Mouse (Mus musculus) CH12.LX (cell line): ENCODE results near the gene Olfr49. TPM values are rescaled to one million over a fixed set of nuclear protein-coding genes. Genes with fewer than 3 reads are reported as not detected.

Source experiments
- DNase-seq: peaks from one replicate; pipeline ENCODE4 v3.0.0-alpha.2; 2013; ENCODE audit errors: extremely low read depth
- H3K27ac ChIP-seq: 2 replicates; pipeline ENCODE4 v1.5.1; 2012; ENCODE audit warnings: low read depth, mild to moderate bottlenecking, control low read depth, moderate library complexity; ENCODE audit not compliant: insufficient read depth
- H3K27me3 ChIP-seq: replicated peaks from 2 replicates; pipeline ENCODE3; 2012; ENCODE audit warnings: inconsistent platforms
- H3K36me3 ChIP-seq, 2 experiments: replicated peaks in 1 of 2; 2 replicates each; pipeline versions ENCODE3 to v1.6.1; 2012; ENCODE audit warnings: inconsistent platforms in 1 of 2, low read length in 1 of 2, mild to moderate bottlenecking in 1 of 2, mixed read lengths in 1 of 2, moderate library complexity in 1 of 2; ENCODE audit not compliant: control insufficient read depth in 1 of 2, insufficient read depth in 1 of 2
- H3K4me1 ChIP-seq, 2 experiments: 2 replicates each; pipeline ENCODE4 v1.6.1; 2012; ENCODE audit warnings: inconsistent platforms in 1 of 2, moderate library complexity in 1 of 2; ENCODE audit not compliant: insufficient read depth in 2 of 2, control insufficient read depth in 1 of 2
- H3K4me2 ChIP-seq: 2 replicates; pipeline ENCODE4 v1.6.1; 2012; ENCODE audit warnings: low read depth, mild to moderate bottlenecking, control low read depth; ENCODE audit not compliant: poor library complexity, insufficient read depth, severe bottlenecking
- H3K4me3 ChIP-seq, 3 experiments: fragments of 150-350 bp in 1 of 3; sonication (generic) in 1 of 3; replicated peaks in 1 of 3; 2 replicates each; pipeline versions ENCODE3 to v1.5.1; 2011 to 2012; ENCODE audit warnings: low read depth in 2 of 3, low read length in 2 of 3, mild to moderate bottlenecking in 2 of 3, moderate library complexity in 2 of 3, control low read depth in 1 of 3, improper control_type of control experiment in 1 of 3, inconsistent platforms in 1 of 3, mixed read lengths in 1 of 3; ENCODE audit not compliant: poor library complexity in 1 of 3
- H3K79me2 ChIP-seq: replicated peaks from 2 replicates; pipeline ENCODE4 v1.6.1; 2012; ENCODE audit warnings: mild to moderate bottlenecking, moderate library complexity; ENCODE audit not compliant: control insufficient read depth, poor library complexity, insufficient read depth, severe bottlenecking; ENCODE audit errors: extremely low read depth
- H3K9ac ChIP-seq: 2 replicates; pipeline ENCODE4 v1.6.1; 2012; ENCODE audit warnings: low read depth, mild to moderate bottlenecking, control low read depth, moderate library complexity; ENCODE audit not compliant: insufficient read depth
- H3K9me3 ChIP-seq: replicated peaks from 2 replicates; pipeline ENCODE3; 2012; ENCODE audit warnings: low read length, inconsistent platforms, mixed read lengths
- CHD2 ChIP-seq: IDR thresholded peaks from 2 replicates; pipeline ENCODE4 v1.6.1; 2011; ENCODE audit warnings: low read length, improper control_type of control experiment
- CTCF ChIP-seq, 2 experiments: IDR thresholded peaks in 1 of 2; conservative IDR thresholded peaks in 1 of 2; 2 replicates each; pipeline ENCODE4 v1.5.1; 2011 to 2012; ENCODE audit warnings: low read depth in 2 of 2, low read length in 2 of 2, improper control_type of control experiment in 1 of 2, inconsistent platforms in 1 of 2, mild to moderate bottlenecking in 1 of 2, moderate library complexity in 1 of 2
- ETS1 ChIP-seq: conservative IDR thresholded peaks from 2 replicates; pipeline ENCODE4 v1.6.1; 2012; ENCODE audit warnings: low read depth, mild to moderate bottlenecking, inconsistent platforms, low read length, improper control_type of control experiment, moderate library complexity
- IRF4 ChIP-seq: IDR thresholded peaks from 2 replicates; pipeline ENCODE4 v1.6.1; 2014; ENCODE audit warnings: low read depth, mild to moderate bottlenecking, inconsistent platforms, low read length, improper control_type of control experiment
- JUN ChIP-seq: IDR thresholded peaks from 2 replicates; pipeline ENCODE4 v1.6.1; 2011; ENCODE audit warnings: low read depth, mild to moderate bottlenecking, low read length, improper control_type of control experiment, moderate library complexity; ENCODE audit not compliant: insufficient read depth
- MAFK ChIP-seq: IDR thresholded peaks from 2 replicates; pipeline ENCODE4 v1.6.1; 2011; ENCODE audit warnings: low read length, improper control_type of control experiment; ENCODE audit not compliant: insufficient replicate concordance
- MAX ChIP-seq: IDR thresholded peaks from 2 replicates; pipeline ENCODE4 v1.6.1; 2011; ENCODE audit warnings: low read length, improper control_type of control experiment
- MAZ ChIP-seq: IDR thresholded peaks from 2 replicates; pipeline ENCODE4 v1.6.1; 2012; ENCODE audit warnings: low read depth, mild to moderate bottlenecking, inconsistent platforms, low read length, improper control_type of control experiment, moderate library complexity
- MEF2A ChIP-seq: IDR thresholded peaks from 2 replicates; pipeline ENCODE4 v1.6.1; 2014; ENCODE audit warnings: low read depth, mild to moderate bottlenecking, inconsistent platforms, low read length, improper control_type of control experiment, borderline replicate concordance
- MXI1 ChIP-seq: IDR thresholded peaks from 2 replicates; pipeline ENCODE4 v1.6.1; 2011; ENCODE audit warnings: mild to moderate bottlenecking, low read depth, low read length, improper control_type of control experiment
- MYC ChIP-seq: IDR thresholded peaks from 2 replicates; pipeline ENCODE4 v1.6.1; 2011; ENCODE audit warnings: low read depth, mild to moderate bottlenecking, improper control_type of control experiment, low read length
- NRF1 ChIP-seq: IDR thresholded peaks from 2 replicates; pipeline ENCODE4 v1.6.1; 2014; ENCODE audit warnings: low read depth, mild to moderate bottlenecking, inconsistent platforms, low read length, improper control_type of control experiment, moderate library complexity
- POLR2A ChIP-seq: IDR thresholded peaks from 2 replicates; pipeline ENCODE4 v1.6.1; 2011; ENCODE audit warnings: low read depth, mild to moderate bottlenecking, improper control_type of control experiment, low read length
- POLR2AphosphoS2 ChIP-seq: IDR thresholded peaks from 2 replicates; pipeline ENCODE4 v1.6.1; 2011; ENCODE audit warnings: low read depth, low read length, improper control_type of control experiment
- RAD21 ChIP-seq: IDR thresholded peaks from 2 replicates; pipeline ENCODE4 v1.6.1; 2011; ENCODE audit warnings: low read depth, mild to moderate bottlenecking, low read length, improper control_type of control experiment, moderate library complexity
- RCOR1 ChIP-seq: conservative IDR thresholded peaks from 2 replicates; pipeline ENCODE4 v1.6.1; 2012; ENCODE audit warnings: low read depth, mild to moderate bottlenecking, inconsistent platforms, low read length, improper control_type of control experiment
- SMC3 ChIP-seq: IDR thresholded peaks from 2 replicates; pipeline ENCODE4 v1.6.1; 2011; ENCODE audit warnings: low read depth, low read length, improper control_type of control experiment
- TCF12 ChIP-seq: IDR thresholded peaks from 2 replicates; pipeline ENCODE4 v1.6.1; 2014; ENCODE audit warnings: low read depth, mild to moderate bottlenecking, inconsistent platforms, low read length, improper control_type of control experiment
- USF1 ChIP-seq: IDR thresholded peaks from 2 replicates; pipeline ENCODE4 v1.6.1; 2014; ENCODE audit warnings: low read depth, mild to moderate bottlenecking, inconsistent platforms, low read length, improper control_type of control experiment
- ZC3H11A ChIP-seq: IDR thresholded peaks from 2 replicates; pipeline ENCODE4 v1.6.1; 2012; ENCODE audit warnings: low read depth, mild to moderate bottlenecking, inconsistent platforms, low read length, improper control_type of control experiment
- ZKSCAN1 ChIP-seq: IDR thresholded peaks from 2 replicates; pipeline ENCODE4 v1.6.1; 2012; ENCODE audit warnings: low read depth, inconsistent platforms, low read length, improper control_type of control experiment, borderline replicate concordance
- ZMIZ1 ChIP-seq: IDR thresholded peaks from 2 replicates; pipeline ENCODE4 v1.6.1; 2012; ENCODE audit warnings: low read depth, mild to moderate bottlenecking, inconsistent platforms, low read length, improper control_type of control experiment
- ZNF384 ChIP-seq: IDR thresholded peaks from 2 replicates; pipeline ENCODE4 v1.6.1; 2012; ENCODE audit warnings: low read depth, low read length, improper control_type of control experiment, inconsistent platforms
- dilution Hi-C: fragments of 300-500 bp; cut with MboI; formaldehyde crosslinking; loops from 2 replicates; pipeline ENCODE4 v1.14.3; 2020; ENCODE audit warnings: low sequenced_read_pairs; ENCODE audit not compliant: extremely low pct_unique_long_range_greater_than_20kb, extremely low pct_ligation_motif_present
- in situ Hi-C: fragments of 300-500 bp; cut with MboI; formaldehyde crosslinking; loops from 3 replicates; pipeline ENCODE4 v1.14.3; 2019; ENCODE audit warnings: low sequenced_read_pairs, low pct_ligation_motif_present, low pct_unique_long_range_greater_than_20kb, mixed read lengths
- polyA plus RNA-seq: library from polyadenylated mRNA; unstranded; fragments of >175 nt; gene quantifications from 2 replicates; pipeline ENCODE4 v1.2.1, GENCODE M21; 2012; ENCODE audit warnings: low read depth; ENCODE audit not compliant: insufficient read length
- total RNA-seq, 2 experiments: library from RNA; depleted of rRNA; stranded (reverse); fragments of 300-350 nt in 1 of 2; fragments of >200 nt in 1 of 2; gene quantifications; 2 replicates each; pipeline ENCODE4 v1.2.3; 2012 to 2014

Gene Olfr49
- total and polyA plus RNA-seq, 3 experiments: 0.07 TPM; not detected in 2

- H3K27me3 ChIP-seq: peaks cover 14% of the 10 kb centered on the region
- TF ChIP-seq ZMIZ1 (no peak), TCF12 (no peak), ETS1 (no peak), MAFK (no peak), SMC3 (no peak), MAZ (no peak), MEF2A (no peak), POLR2AphosphoS2 (no peak), ZC3H11A (no peak), ZNF384 (no peak), RAD21 (no peak), MAX (no peak), NRF1 (no peak), MXI1 (no peak), IRF4 (no peak), USF1 (no peak), ZKSCAN1 (no peak)
- TF ChIP-seq, all 38 proteins: peak for 0
- Histone ChIP-seq H3K9ac (no peak overlapping the region), H3K4me3 (no peak overlapping the region), H3K4me2 (no peak overlapping the region), H3K9me3 (no peaks in the 10 kb centered on the region), H3K79me2 (no peaks in the 10 kb centered on the region), H3K27ac (no peak overlapping the region), H3K36me3 (no peaks in the 10 kb centered on the region), H3K4me1 (no peaks in the 10 kb centered on the region)
- in situ Hi-C loops: no loop called here
- dilution Hi-C loops: no loop called here
- no peak for DNase-seq
These were observed 27.0 kb upstream of the Olfr49 start for GRCm38 (mm10) chr14:54311763-54312162.

- no peak for TF ChIP-seq MAZ
- no peak for TF ChIP-seq MYC
- no peak for TF ChIP-seq CHD2
- no peak for TF ChIP-seq POLR2A
- TF ChIP-seq MAFK: no peak
- no peak for TF ChIP-seq ZKSCAN1
- TF ChIP-seq MEF2A: no peak
- TF ChIP-seq USF1: no peak
- TF ChIP-seq MAX: no peak
- TF ChIP-seq IRF4: no peak
- no peak for TF ChIP-seq CTCF (conservative IDR thresholded peaks at IDR 0.05 in 1 of 2, IDR thresholded peaks at IDR 0.05 in 1 of 2; ENCODE audit: low read depth in 2 of 2, low read length in 2 of 2)
- TF ChIP-seq RCOR1: no peak
- TF ChIP-seq SMC3: no peak
- no peak for TF ChIP-seq JUN
- no peak for TF ChIP-seq NRF1
- in situ Hi-C loops: no loop called here
These were observed 15.9 kb upstream of the Olfr49 start for GRCm38 (mm10) chr14:54300676-54301075.

More at GRCm38 (mm10) chr14:54300676-54301075, 15.9 kb upstream of the Olfr49 start:
- Histone ChIP-seq H3K9ac (no peak overlapping the region), H3K79me2 (no peaks in the 10 kb centered on the region), H3K4me2 (no peak overlapping the region), H3K36me3 (no peaks in the 10 kb centered on the region), H3K9me3 (peaks cover 7% of the 10 kb centered on the region), H3K27me3 (peaks cover 9% of the 10 kb centered on the region), H3K4me3 (no peak overlapping the region), H3K27ac (no peak overlapping the region), H3K4me1 (no peaks in the 10 kb centered on the region; a peak in 1 of 4 replicates)
- no peak for DNase-seq
- dilution Hi-C loops: no loop called here
